In the genomic region with DNA sequence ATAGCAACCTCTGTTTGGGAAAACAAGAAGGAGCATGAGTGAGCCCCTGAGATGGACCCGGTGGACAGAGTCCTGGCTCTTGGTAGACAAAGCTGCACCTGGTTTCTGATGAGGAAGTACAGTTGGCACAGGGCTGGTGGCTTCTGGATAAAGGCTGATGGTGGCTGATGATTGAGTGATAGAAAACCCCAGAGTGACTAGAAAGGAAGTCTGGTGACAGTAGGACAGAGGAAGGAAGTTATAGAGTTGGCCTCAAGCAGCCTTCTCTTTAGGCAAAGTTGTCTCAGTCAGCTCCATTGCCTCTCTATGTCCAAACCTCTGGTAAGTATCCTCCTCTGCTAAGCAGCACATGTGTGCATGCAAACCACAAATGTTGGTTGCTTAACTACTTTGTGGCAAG, we compare ENCODE assay signal across 32 mouse cellular contexts. TPM values are rescaled to one million over a fixed set of nuclear protein-coding genes. Genes with fewer than 3 reads are reported as not detected.
DNase-seq lines count a peak whose midpoint lies in the region; ATAC-seq and TF ChIP-seq lines count a peak whose summit lies in the region.
"Had no signal": no experiment of that assay in that cellular context is flagged by ENCODE, and none has a peak within 500 bp of the region (broad histone marks: within the 10 kb centered on the region; RNA-seq: fewer than 3 reads in every experiment).

No protein-coding gene starts in this region.

- DNase-seq in heart, adult 11 months: peak; percentile 88
- DNase-seq in heart, adult 9 months (ENCODE audit: low spot score in 2 of 2): no peak
- no peak for DNase-seq in B cell, adult 2 months
- no peak for DNase-seq in left cerebral cortex, adult 11 months (ENCODE audit: low spot score)
- no peak for DNase-seq in spleen, adult 12 weeks (ENCODE audit: low spot score)
- DNase-seq: adrenal gland, adult 8-10 months; adrenal gland, postnatal 25 days; cerebellum, adult 18-20 months; cerebellum, adult 9-10 months; cerebellum, postnatal 14 days; gastrocnemius, postnatal 25 days; heart, postnatal 10 days; heart, postnatal 36 days had no signal

- no peak overlapping the region for H3K4me3 ChIP-seq in bone marrow macrophage, adult 2 months (ENCODE audit: insufficient read depth, low read length)
- no peak overlapping the region for H3K4me3 ChIP-seq in macrophage (ENCODE audit: inconsistent target)
- H3K4me3 ChIP-seq: embryonic facial prominence, embryonic 12.5 days; embryonic facial prominence, embryonic 15.5 days; forebrain, embryonic 12.5 days; forebrain, embryonic 15.5 days; heart, embryonic 12.5 days; heart, embryonic 15.5 days had no signal

- no peak for TF ChIP-seq POLR2A in bone marrow macrophage, adult 2 months (IDR thresholded peaks at IDR 0.05; ENCODE audit: borderline replicate concordance, low read depth, low read length)

- H3K79me2 ChIP-seq in macrophage (ENCODE audit: inconsistent target): no peaks in the 10 kb centered on the region

- no peak for TF ChIP-seq CTCF in bone marrow macrophage, adult 2 months (IDR thresholded peaks at IDR 0.05; ENCODE audit: low read depth, low read length)

- peak overlapping the region; percentile 58 for H3K27ac ChIP-seq in bone marrow macrophage, adult 2 months (ENCODE audit: insufficient read depth, low read depth, low read length)
- H3K27ac ChIP-seq in macrophage: peak overlapping the region; percentile 54
- H3K27ac ChIP-seq: embryonic facial prominence, embryonic 12.5 days; embryonic facial prominence, embryonic 15.5 days; forebrain, embryonic 12.5 days; forebrain, embryonic 15.5 days; heart, embryonic 15.5 days; hindbrain, embryonic 14.5 days; hindbrain, postnatal 0 days had no signal

- ATAC-seq in common myeloid progenitor, adult 5-6 weeks (replicated peaks; ENCODE audit: low read depth, poor library complexity, severe bottlenecking): peak; percentile 85
- ATAC-seq: activated CD4-positive, CD25-positive, alpha-beta regulatory T cell, adult 4 months; CD4-positive, CD25-positive, alpha-beta regulatory T cell, adult 4 months; forebrain, embryonic 15.5 days; hindbrain, postnatal 0 days; inflammation-experienced regulatory T-cells, adult 6 months; intestine, embryonic 16.5 days had no signal

- H3K36me3 ChIP-seq in macrophage (ENCODE audit: inconsistent target): no peaks in the 10 kb centered on the region
- H3K36me3 ChIP-seq: embryonic facial prominence, embryonic 12.5 days; embryonic facial prominence, embryonic 15.5 days; forebrain, embryonic 12.5 days; forebrain, embryonic 15.5 days; heart, embryonic 12.5 days; heart, embryonic 15.5 days had no signal

- H3K4me1 ChIP-seq in bone marrow macrophage, adult 2 months (ENCODE audit: control insufficient read depth, insufficient read depth, low read length): peaks cover 41% of the 10 kb centered on the region
- H3K4me1 ChIP-seq: forebrain, embryonic 15.5 days; heart, embryonic 15.5 days had no signal

- WGBS in macrophage (ENCODE audit: missing documents): 7% methylated on average over 1 of the region's 1 CpGs

RNA-seq across cellular contexts. Expression of a gene that starts 1.5 kb away (rescaled TPM):
- polyA plus RNA-seq in bone marrow macrophage, adult 2 months (2012; ENCODE audit: insufficient read depth, insufficient read length, missing spikeins): not detected in 2 replicates
- total RNA-seq in common myeloid progenitor, adult 5-6 weeks (2017): not detected in 2 replicates
- not detected for total RNA-seq in macrophage (2018; cell fraction: chromatin; rRNA removed)
- not detected for total RNA-seq in macrophage (2018; cell fraction: cytosol; rRNA removed)
- not detected for total RNA-seq in macrophage (2018; cell fraction: nucleus; rRNA removed)
- polyA plus RNA-seq in macrophage (2018): not detected in 3 replicates
- total RNA-seq: adrenal gland, adult 8-10 months; gastrocnemius, adult 8-10 months; gastrocnemius, postnatal 25 days; heart, adult 8-10 months; heart, postnatal 10 days; heart, postnatal 36 days had no signal
- polyA plus RNA-seq: activated CD4-positive, CD25-positive, alpha-beta regulatory T cell, adult 4 months; brain, embryonic 14.5 days; C2C12; CD4-positive, CD25-positive, alpha-beta regulatory T cell, adult 4 months; forebrain, embryonic 12.5 days; forebrain, embryonic 15.5 days; heart, embryonic 12.5 days; heart, embryonic 15.5 days; hindbrain, postnatal 0 days; inflammation-experienced regulatory T-cells, adult 6 months; intestine, embryonic 16.5 days had no signal
